ENCODE assay signal across 18 mouse cellular contexts in genomic region chr7:116258464-116259185, GRCm38 (mm10). TPM values are rescaled to one million over a fixed set of nuclear protein-coding genes. Genes with fewer than 3 reads are reported as not detected.
DNase-seq lines count a peak whose midpoint lies in the region; TF ChIP-seq lines count a peak whose summit lies in the region.
"Had no signal": no experiment of that assay in that cellular context is flagged by ENCODE, and none has a peak within 500 bp of the region (broad histone marks: within the 10 kb centered on the region; RNA-seq: fewer than 3 reads in every experiment).

No protein-coding gene starts in this region.

- DNase-seq in kidney, adult 2 months = peak; percentile 80
- no peak for DNase-seq in kidney, adult 18-20 months
- peak; percentile 44 to 54 for DNase-seq in frontal cortex, postnatal 10 days (ENCODE audit: low spot score in 2 of 2)
- peak; percentile 63 to 76 for DNase-seq in kidney, postnatal 36 days
- DNase-seq in adrenal gland, postnatal 4 days (ENCODE audit: low spot score in 2 of 2) = no peak
- DNase-seq in hindbrain, embryonic 10.5 days (ENCODE audit: low spot score) = no peak
- DNase-seq in gastrocnemius, adult 18-20 months (ENCODE audit: low spot score) = no peak
- DNase-seq: adrenal gland, adult 8-10 months; cerebellum, postnatal 10 days; gastrocnemius, adult 2 months; thymus, adult 18-20 months had no signal

- no peak overlapping the region for H3K4me3 ChIP-seq in kidney, adult 2 months (ENCODE audit: insufficient read depth, low read depth, low read length)
- H3K4me3 ChIP-seq in olfactory bulb, adult 2 months (ENCODE audit: insufficient read depth, low read depth, low read length) = peak overlapping the region; percentile 23
- H3K4me3 ChIP-seq in hindbrain, embryonic 10.5 days = no peak overlapping the region
- H3K4me3 ChIP-seq: embryonic facial prominence, embryonic 10.5 days; gastrocnemius, adult 2 months; heart, embryonic 12.5 days; limb, embryonic 12.5 days; liver, embryonic 15.5 days; midbrain, embryonic 15.5 days had no signal

- no peak for TF ChIP-seq POLR2A in kidney, adult 2 months (IDR thresholded peaks at IDR 0.05; ENCODE audit: low read depth, low read length)
- TF ChIP-seq POLR2A in olfactory bulb, adult 2 months (IDR thresholded peaks at IDR 0.05; ENCODE audit: insufficient read depth, low read depth, low read length) = no peak

- H3K36me3 ChIP-seq in kidney, adult 2 months (ENCODE audit: control insufficient read depth, insufficient read depth, low read length) = no peaks in the 10 kb centered on the region
- no peaks in the 10 kb centered on the region for H3K36me3 ChIP-seq in hindbrain, embryonic 10.5 days
- H3K36me3 ChIP-seq: embryonic facial prominence, embryonic 10.5 days; heart, embryonic 12.5 days; limb, embryonic 12.5 days; liver, embryonic 15.5 days; midbrain, embryonic 15.5 days had no signal

- peaks cover 40% of the 10 kb centered on the region for H3K4me1 ChIP-seq in kidney, adult 2 months (ENCODE audit: control insufficient read depth, insufficient read depth, low read length)
- peaks cover 14% of the 10 kb centered on the region for H3K4me1 ChIP-seq in olfactory bulb, adult 2 months (ENCODE audit: control insufficient read depth, insufficient read depth, low read length)
- H3K4me1 ChIP-seq in hindbrain, embryonic 10.5 days (replicated peaks) = peaks cover 22% of the 10 kb centered on the region
- H3K4me1 ChIP-seq: liver, embryonic 15.5 days; midbrain, embryonic 15.5 days had no signal

- H3K27ac ChIP-seq in kidney, adult 2 months (ENCODE audit: insufficient read depth, low read depth, low read length) = peak overlapping the region; percentile 34; the same call in 1 of the 2 replicates
- H3K27ac ChIP-seq in olfactory bulb, adult 2 months (ENCODE audit: insufficient read depth, low read depth, low read length) = peak overlapping the region; percentile 52
- no peak overlapping the region for H3K27ac ChIP-seq in hindbrain, embryonic 10.5 days
- H3K27ac ChIP-seq: embryonic facial prominence, embryonic 10.5 days; gastrocnemius, adult 2 months; limb, embryonic 12.5 days; liver, embryonic 15.5 days; macrophage; midbrain, embryonic 15.5 days had no signal

- TF ChIP-seq CTCF in kidney, adult 2 months (conservative IDR thresholded peaks at IDR 0.05; ENCODE audit: insufficient read depth, insufficient read length, low read depth, low read length) = no peak
- TF ChIP-seq CTCF in olfactory bulb, adult 2 months (IDR thresholded peaks at IDR 0.05; ENCODE audit: insufficient read depth, low read depth, low read length) = no peak

- no peaks in the 10 kb centered on the region for H3K27me3 ChIP-seq in kidney, adult 2 months (replicated peaks; ENCODE audit: control insufficient read depth, insufficient read depth, low read length)
- H3K27me3 ChIP-seq in hindbrain, embryonic 10.5 days (ENCODE audit: insufficient read depth, poor library complexity, severe bottlenecking) = no peaks in the 10 kb centered on the region
- H3K27me3 ChIP-seq: heart, embryonic 12.5 days; limb, embryonic 12.5 days; liver, embryonic 15.5 days; midbrain, embryonic 15.5 days had no signal

- no peaks in the 10 kb centered on the region for H3K9me3 ChIP-seq in hindbrain, embryonic 10.5 days
- H3K9me3 ChIP-seq: embryonic facial prominence, embryonic 10.5 days; heart, embryonic 12.5 days; limb, embryonic 12.5 days; liver, embryonic 15.5 days; midbrain, embryonic 15.5 days had no signal

- WGBS in kidney, adult 2 months = 37% methylated on average over 17 of the region's 17 CpGs
- WGBS in olfactory bulb, adult 2 months = 48% methylated on average over 17 of the region's 17 CpGs
- 89% methylated on average over 17 of the region's 17 CpGs for WGBS in hindbrain, embryonic 10.5 days

RNA-seq across cellular contexts. Expression of gene Plekha7, which starts 49.6 kb away (rescaled TPM):
- 29.5 and 33.6 TPM in 2 replicates for polyA plus RNA-seq in kidney, adult 2 months (2012; rRNA removed)
- not detected in 2 replicates for polyA plus RNA-seq in olfactory bulb, adult 2 months (2012; ENCODE audit: insufficient read depth, insufficient read length, low replicate concordance, missing spikeins)
- 10 to 100 TPM; 19.0 to 24.8 TPM for total RNA-seq in adrenal gland, postnatal 4 days (2021)
- 20.8 and 22.1 TPM in 2 replicates for polyA plus RNA-seq in hindbrain, embryonic 10.5 days (2016; fragmentation: Nextera tagmentation; extraction: Ambion mirVana)
- 1 to 10 TPM in 1 of 2 experiments, under 1 TPM in 1; 0.71 to 1.5 TPM for total RNA-seq in gastrocnemius, adult 18-20 months (2021)

Comparison
In these comparisons a context has a peak if more than half of its experiments do, and no peak if none do; other contexts are left out.
1. DNase-seq: peak in kidney, adult 2 months (single experiment), frontal cortex, postnatal 10 days (2 of 2) and kidney, postnatal 36 days (2 of 2); none in kidney, adult 18-20 months (single experiment), adrenal gland, postnatal 4 days (0 of 2), hindbrain, embryonic 10.5 days (single experiment) and gastrocnemius, adult 18-20 months (single experiment).
2. RNA of gene Plekha7, which starts 49.6 kb away (polyA plus RNA-seq): 29.5 to 33.6 TPM in kidney, adult 2 months and 20.8 to 22.1 TPM in hindbrain, embryonic 10.5 days; not detected in olfactory bulb, adult 2 months; every median in the first group is over 10 times any median in the second.